18 mouse cellular contexts compared by ENCODE assay signal in genomic region chr2:79009791-79010190, GRCm38 (mm10).
DNase-seq lines count a peak whose midpoint lies in the region; ATAC-seq and TF ChIP-seq lines count a peak whose summit lies in the region.
"Had no signal": no experiment of that assay in that cellular context is flagged by ENCODE, and none has a peak within 500 bp of the region (broad histone marks: within the 10 kb centered on the region; RNA-seq: fewer than 3 reads in every experiment).

No protein-coding gene starts in this region.

- H3K27ac ChIP-seq in gastrocnemius, adult 2 months: peak overlapping the region; percentile 57
- H3K27ac ChIP-seq in neural tube, embryonic 15.5 days (replicated peaks): no peak overlapping the region
- H3K27ac ChIP-seq in hindbrain, embryonic 12.5 days: no peak overlapping the region
- H3K27ac ChIP-seq in forebrain, embryonic 14.5 days (ENCODE audit: low read depth, low read length): no peak overlapping the region
- H3K27ac ChIP-seq: forebrain, embryonic 10.5 days; neural tube, embryonic 13.5 days had no signal

- peak; percentile 26 for DNase-seq in gastrocnemius, adult 2 months
- no peak for DNase-seq in gastrocnemius, postnatal 4 days (ENCODE audit: low spot score in 2 of 2)
- peak; percentile 87 to 92 for DNase-seq in adrenal gland, adult (ENCODE audit: inconsistent age in 2 of 2, low spot score in 1 of 2)
- peak; percentile 12 for DNase-seq in brain, adult 2 months (ENCODE audit: low read depth, low spot score)
- peak; percentile 40 for DNase-seq in skeletal muscle tissue, adult 2 months (ENCODE audit: low read depth, low spot score)
- no peak for DNase-seq in forebrain, embryonic 14.5 days (ENCODE audit: low spot score)
- DNase-seq: cerebellum, postnatal 36 days; heart, postnatal 4 days; lung, adult 2 months; lung, postnatal 4 days; right cerebral cortex, postnatal 4 days; thymus, postnatal 36 days had no signal

- no peak overlapping the region for H3K4me3 ChIP-seq in gastrocnemius, adult 2 months
- H3K4me3 ChIP-seq in neural tube, embryonic 15.5 days (replicated peaks): no peak overlapping the region
- no peak overlapping the region for H3K4me3 ChIP-seq in hindbrain, embryonic 12.5 days
- no peak overlapping the region for H3K4me3 ChIP-seq in forebrain, embryonic 14.5 days (ENCODE audit: low read depth, low read length)
- H3K4me3 ChIP-seq: forebrain, embryonic 10.5 days; neural tube, embryonic 13.5 days had no signal

- intact Hi-C loops in gastrocnemius, adult 2 months (cut with DNase I): no loop called here

- WGBS in neural tube, embryonic 15.5 days: 64% methylated on average over 2 of the region's 2 CpGs
- 49% methylated on average over 2 of the region's 2 CpGs for WGBS in hindbrain, embryonic 12.5 days
- 65% methylated on average over 2 of the region's 2 CpGs for WGBS in forebrain, embryonic 14.5 days

- ATAC-seq in neural tube, embryonic 15.5 days (ENCODE audit: low FRiP score): no peak
- ATAC-seq in hindbrain, embryonic 12.5 days (ENCODE audit: low FRiP score): no peak
- no peak for ATAC-seq in forebrain, embryonic 14.5 days

- no peak overlapping the region for H3K9ac ChIP-seq in neural tube, embryonic 15.5 days (replicated peaks)
- no peak overlapping the region for H3K9ac ChIP-seq in hindbrain, embryonic 12.5 days
- no peak overlapping the region for H3K9ac ChIP-seq in forebrain, embryonic 14.5 days (ENCODE audit: low read length)
- H3K9ac ChIP-seq: neural tube, embryonic 13.5 days had no signal

- no peaks in the 10 kb centered on the region for H3K27me3 ChIP-seq in neural tube, embryonic 15.5 days (replicated peaks)
- no peaks in the 10 kb centered on the region for H3K27me3 ChIP-seq in hindbrain, embryonic 12.5 days
- H3K27me3 ChIP-seq in forebrain, embryonic 14.5 days (replicated peaks; ENCODE audit: control insufficient read depth, insufficient read depth, low read length): no peaks in the 10 kb centered on the region
- H3K27me3 ChIP-seq: neural tube, embryonic 13.5 days had no signal

- H3K9me3 ChIP-seq in neural tube, embryonic 15.5 days (replicated peaks): no peaks in the 10 kb centered on the region
- H3K9me3 ChIP-seq in hindbrain, embryonic 12.5 days (replicated peaks): no peaks in the 10 kb centered on the region
- H3K9me3 ChIP-seq in forebrain, embryonic 14.5 days (replicated peaks; ENCODE audit: control insufficient read depth, low read length): no peaks in the 10 kb centered on the region; the same call in 1 of the 2 replicates
- H3K9me3 ChIP-seq: forebrain, embryonic 10.5 days; neural tube, embryonic 13.5 days had no signal

- no peaks in the 10 kb centered on the region for H3K36me3 ChIP-seq in neural tube, embryonic 15.5 days
- no peaks in the 10 kb centered on the region for H3K36me3 ChIP-seq in hindbrain, embryonic 12.5 days
- no peaks in the 10 kb centered on the region for H3K36me3 ChIP-seq in forebrain, embryonic 14.5 days (ENCODE audit: control insufficient read depth, insufficient read depth, low read length)
- H3K36me3 ChIP-seq: forebrain, embryonic 10.5 days; neural tube, embryonic 13.5 days had no signal

- TF ChIP-seq CTCF in gastrocnemius, adult 2 months (IDR thresholded peaks at IDR 0.05): no peak

- H3K4me2 ChIP-seq in neural tube, embryonic 15.5 days: no peak overlapping the region
- H3K4me2 ChIP-seq in hindbrain, embryonic 12.5 days (replicated peaks): no peak overlapping the region
- no peak overlapping the region for H3K4me2 ChIP-seq in forebrain, embryonic 14.5 days (ENCODE audit: low read length)
- H3K4me2 ChIP-seq: liver, embryonic 11.5 days; midbrain, embryonic 11.5 days; neural tube, embryonic 13.5 days had no signal

- H3K4me1 ChIP-seq in neural tube, embryonic 15.5 days: no peaks in the 10 kb centered on the region
- H3K4me1 ChIP-seq in hindbrain, embryonic 12.5 days: no peaks in the 10 kb centered on the region
- no peaks in the 10 kb centered on the region for H3K4me1 ChIP-seq in forebrain, embryonic 14.5 days (ENCODE audit: control insufficient read depth, insufficient read depth, low read length)

Comparison
In these comparisons a context has a peak if more than half of its experiments do, and no peak if none do; other contexts are left out.
1. DNase-seq: peak in gastrocnemius, adult 2 months (single experiment), adrenal gland, adult (2 of 2), brain, adult 2 months (single experiment) and skeletal muscle tissue, adult 2 months (single experiment); none in gastrocnemius, postnatal 4 days (0 of 2) and forebrain, embryonic 14.5 days (single experiment).